Mouse (Mus musculus): ENCODE data around the gene Borcs6. TPM values are rescaled to one million over a fixed set of nuclear protein-coding genes. Genes with fewer than 3 reads are reported as not detected.
"Not testable (repeated sequence)": the region's sequence is repeated elsewhere in the genome, so short reads cannot be mapped to it uniquely, and the experiment has no call there.

The Borcs6 gene
- 10 to 100 TPM; 19.1 to 22.1 TPM for total RNA-seq (2021)
- long read RNA-seq, experiment 1, transcript Borcs6-201 (1 exons, 1,862 nt), result major isoform, 42 of 42 reads
- long read RNA-seq, experiment 1, partial matches to known transcripts, result 0 of 42 reads
- long read RNA-seq, experiment 1, other reads (novel, unspliced or antisense), result 0 of 42 reads
- long read RNA-seq, experiment 2, transcript Borcs6-201 (1 exons, 1,862 nt), result major isoform, 20 of 20 reads
- long read RNA-seq, experiment 2, partial matches to known transcripts, result 0 of 20 reads
- long read RNA-seq, experiment 2, other reads (novel, unspliced or antisense), result 0 of 20 reads

GRCm38 (mm10) chr11:69059357-69059974 is at the start of gene Borcs6:
Gene Borcs6 (plus strand): TSS chr11:69059717.
- peak; percentile 95 for DNase-seq

GRCm38 (mm10) chr11:69010400-69011323 is 48.9 kb upstream of the Borcs6 start:
- DNase-seq, result no peak

DNA sequence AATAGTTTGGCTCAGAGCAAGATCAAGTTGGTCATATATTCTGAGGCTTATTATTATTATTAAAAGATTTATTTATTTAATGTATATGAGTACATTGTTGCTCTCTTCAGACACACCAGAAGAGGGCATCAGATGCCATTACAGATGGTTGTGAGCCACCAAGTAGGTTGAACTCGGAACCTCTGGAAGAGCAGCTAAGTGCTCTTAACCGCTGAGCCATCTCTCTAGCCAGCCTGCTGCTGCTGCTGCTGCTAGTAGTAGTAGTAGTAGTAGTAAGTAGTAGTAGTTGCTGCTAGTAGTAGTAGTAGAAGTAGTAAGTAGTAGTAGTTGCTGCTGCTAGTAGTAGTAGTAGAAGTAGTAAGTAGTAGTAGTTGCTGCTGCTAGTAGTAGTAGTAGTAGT is 48.1 kb upstream of the Borcs6 start:
- DNase-seq, result not testable (repeated sequence)

DNA sequence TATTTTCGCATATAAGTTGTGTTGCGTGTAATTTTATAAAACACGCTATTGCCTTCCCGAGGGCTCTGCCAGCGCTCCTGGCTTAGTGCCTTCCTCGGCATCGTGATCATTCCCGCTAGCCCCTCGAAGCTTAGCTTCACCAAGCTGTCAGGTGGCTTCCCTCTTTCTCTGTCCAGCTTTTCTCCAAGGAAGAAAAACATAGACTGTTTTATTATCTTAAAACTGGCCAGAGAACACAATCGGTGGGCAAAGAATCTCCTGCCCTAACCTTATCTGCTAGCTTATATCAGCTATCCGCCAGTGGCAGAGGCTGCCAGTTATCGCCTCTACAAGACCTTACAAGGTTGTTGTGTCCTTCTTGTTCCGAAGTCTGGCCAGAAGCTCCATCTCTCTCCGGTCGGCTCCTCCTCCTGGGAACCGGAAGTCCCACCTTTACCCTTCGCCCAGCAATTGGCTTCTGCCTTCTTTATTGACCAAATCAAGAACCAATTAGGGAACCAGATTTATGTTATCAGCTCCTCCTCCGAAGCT is 47.4 kb upstream of the Borcs6 start:
- peak; percentile 91 for DNase-seq

- DNase-seq, result peak; percentile 93
Observed at GRCm38 (mm10) chr11:69015644-69016441, 43.7 kb upstream of the Borcs6 start, which contains the start of gene Ctc1. Gene Ctc1 (plus strand): TSS chr11:69015911.

DNA sequence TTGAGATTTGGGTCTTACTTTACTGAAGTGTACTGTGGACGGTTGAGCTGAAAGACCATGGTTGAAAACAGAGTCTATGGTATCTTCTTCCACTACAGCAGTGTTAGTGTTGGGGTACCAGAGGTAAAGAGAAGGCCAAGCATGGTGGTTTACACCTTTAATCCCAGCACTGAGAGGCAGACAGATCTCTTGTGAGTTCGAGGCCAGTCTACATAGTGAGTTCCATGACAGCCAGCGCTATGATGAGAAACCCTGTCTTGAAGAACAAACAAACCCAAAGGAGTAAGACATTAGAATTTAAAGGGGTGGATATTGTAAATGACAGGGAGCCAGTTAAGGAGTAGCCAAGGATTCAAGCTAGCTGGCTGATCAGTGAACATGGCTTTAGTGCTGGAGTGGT is 42.8 kb upstream of the Borcs6 start:
- DNase-seq, result no peak

- DNase-seq, result no peak
Observed at GRCm38 (mm10) chr11:69020691-69021090, 38.8 kb upstream of the Borcs6 start.

- no peak for DNase-seq
Observed at GRCm38 (mm10) chr11:69026562-69026961, 33.0 kb upstream of the Borcs6 start.

- no peak for DNase-seq
Observed at GRCm38 (mm10) chr11:69028805-69029204, 30.7 kb upstream of the Borcs6 start.

GRCm38 (mm10) chr11:69033552-69033951 is 26.0 kb upstream of the Borcs6 start:
- DNase-seq, result no peak

GRCm38 (mm10) chr11:69034585-69034984 is 24.9 kb upstream of the Borcs6 start:
- DNase-seq, result no peak

- DNase-seq, result no peak
Observed at GRCm38 (mm10) chr11:69035411-69035810, 24.1 kb upstream of the Borcs6 start.

DNA sequence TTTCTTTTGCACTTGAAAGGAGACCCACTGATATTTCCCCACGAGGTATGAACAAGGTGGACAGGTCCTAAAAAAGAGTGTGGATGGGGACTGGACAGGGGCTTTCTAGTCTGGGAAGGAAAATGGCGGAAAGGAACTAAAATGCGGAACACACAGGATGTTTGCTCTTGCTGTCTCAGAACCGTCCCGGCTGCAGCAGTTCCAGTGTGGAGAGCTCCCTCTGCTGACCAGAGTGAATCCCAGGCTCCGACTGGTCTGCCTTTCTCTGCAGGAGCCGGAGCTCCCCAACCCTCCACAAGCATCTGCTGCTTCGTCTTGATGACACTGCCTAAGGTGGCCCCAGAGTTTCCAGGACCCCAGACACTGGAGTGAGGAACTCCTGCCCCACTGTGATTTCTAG is 23.7 kb upstream of the Borcs6 start:
- peak; percentile 88 for DNase-seq

GRCm38 (mm10) chr11:69036486-69037230 is 22.9 kb upstream of the Borcs6 start:
- peak; percentile 91 for DNase-seq

- DNase-seq, result peak; percentile 88
Observed at GRCm38 (mm10) chr11:69037231-69038061, 22.1 kb upstream of the Borcs6 start.

DNA sequence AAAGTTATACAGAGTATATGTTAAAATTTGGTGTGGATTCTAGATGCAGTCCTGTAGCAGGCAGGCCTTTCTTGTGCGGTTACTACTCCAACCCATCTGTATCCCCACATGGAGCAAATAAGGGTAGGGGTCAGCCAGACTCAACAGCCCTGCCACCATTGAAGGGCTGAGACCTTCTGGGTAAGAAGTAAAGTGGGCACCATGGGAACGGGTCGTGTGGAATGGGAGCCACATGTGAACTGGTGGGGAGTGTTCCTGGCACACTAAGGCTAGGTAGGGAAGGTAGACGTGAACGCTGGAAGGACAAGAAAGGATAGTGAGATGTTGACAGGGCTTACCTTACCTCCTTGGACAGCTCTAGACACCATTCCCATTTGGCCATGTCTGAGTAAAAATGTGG is 21.3 kb upstream of the Borcs6 start:
- DNase-seq, result no peak

DNA sequence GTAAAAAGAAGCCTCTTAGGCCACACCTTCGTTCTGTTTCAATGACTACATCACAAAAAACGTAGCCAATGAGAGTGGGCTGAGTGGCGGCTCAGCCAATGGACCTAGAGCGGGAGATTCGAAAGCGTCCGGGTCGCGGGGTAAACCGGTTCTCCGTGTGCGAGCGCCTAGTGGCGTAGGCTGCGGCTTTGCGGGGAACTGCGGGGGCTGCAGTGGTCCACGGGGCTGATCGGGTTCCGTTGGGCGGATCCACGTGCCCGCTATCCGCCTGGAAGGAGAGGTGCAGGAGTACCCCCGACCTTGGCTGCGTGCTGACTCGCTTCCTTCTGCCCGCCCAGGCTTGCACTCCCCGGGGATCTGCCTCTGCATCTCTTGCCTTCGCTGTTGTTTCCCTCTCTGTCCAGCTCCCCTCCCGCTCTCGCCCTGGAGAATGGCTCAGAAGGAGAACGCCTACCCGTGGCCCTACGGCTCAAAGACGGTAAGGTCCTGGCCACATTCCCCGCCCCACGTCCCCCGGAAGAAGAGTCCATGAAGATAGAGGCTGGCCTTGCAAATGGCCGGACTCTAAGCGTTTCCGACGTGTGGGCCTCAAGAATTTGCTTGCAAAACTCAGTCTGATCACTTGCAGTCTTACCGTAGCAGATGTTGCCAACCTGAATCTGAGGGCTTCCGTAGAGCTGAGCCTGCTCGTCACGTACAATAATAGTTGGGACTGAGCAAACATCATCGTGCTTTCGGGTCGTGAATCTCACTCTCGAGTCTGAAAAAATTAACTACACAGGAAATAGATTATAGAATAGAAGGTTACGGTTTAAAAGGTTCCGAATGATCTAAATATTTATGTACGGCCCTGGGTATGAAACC is 13.8 kb upstream of the Borcs6 start, which contains the start of gene Aurkb:
Aurkb (plus strand) TSS at position 117 of the 864 bp plus-strand sequence.
- DNase-seq, result peak; percentile 89

DNA sequence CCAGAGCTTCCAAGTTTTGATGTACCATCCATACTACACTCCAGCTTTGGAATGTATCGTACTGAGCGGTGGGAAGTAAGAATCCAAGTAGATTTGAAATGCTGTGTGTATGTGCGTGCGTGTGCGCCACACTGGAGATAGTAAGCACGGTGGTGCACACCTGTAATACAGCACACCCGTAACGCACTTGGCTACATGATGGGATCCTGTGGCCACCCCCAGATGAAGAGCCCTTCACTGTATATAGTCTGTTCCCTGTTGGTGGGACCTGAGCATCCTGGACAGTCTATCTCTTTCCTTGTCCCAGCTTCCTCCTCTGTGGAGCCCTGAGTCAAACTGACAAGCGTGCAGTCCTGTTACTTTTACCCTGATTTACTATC is 13.1 kb upstream of the Borcs6 start:
- no peak for DNase-seq

DNA sequence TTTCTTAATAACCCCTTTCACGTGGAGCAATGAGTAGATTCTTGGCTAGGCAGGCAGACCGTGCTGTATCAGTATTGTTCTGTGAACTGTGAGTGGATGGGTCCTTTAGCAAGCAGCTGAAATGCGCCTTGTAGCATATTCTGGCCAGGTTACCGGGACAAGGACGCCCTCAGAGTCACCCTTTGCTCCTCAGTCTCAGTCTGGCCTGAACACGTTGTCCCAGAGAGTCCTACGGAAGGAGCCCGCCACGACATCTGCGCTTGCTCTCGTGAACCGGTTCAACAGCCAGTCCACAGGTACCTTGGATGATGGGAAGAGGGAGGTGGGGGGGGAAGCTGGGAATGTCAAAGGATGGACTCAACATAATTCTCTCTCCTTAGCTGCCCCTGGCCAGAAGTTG is 11.9 kb upstream of the Borcs6 start:
- DNase-seq, result no peak
